Mouse (Mus musculus): ENCODE measurements around the gene Sept10.

The Sept10 gene

DNA sequence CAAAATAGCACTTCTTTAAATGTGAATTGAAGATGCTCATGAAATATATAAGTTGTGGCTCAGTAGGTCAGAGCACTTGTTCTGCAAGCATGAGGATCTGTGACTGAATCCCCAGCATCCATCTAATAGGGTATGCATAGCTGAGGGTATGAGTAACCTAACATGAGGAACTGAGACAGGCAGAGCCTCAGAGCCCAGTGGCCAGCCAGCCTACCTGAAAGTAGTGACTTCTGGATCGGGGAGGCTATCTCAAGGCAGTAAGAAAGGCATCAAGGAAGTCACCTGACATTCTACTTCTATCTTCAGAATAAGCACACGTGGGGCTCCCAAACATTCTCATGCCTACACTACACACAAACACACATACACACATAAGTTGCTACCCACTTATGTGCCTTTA is 3.5 kb upstream of the Sept10 start:
- no peak for DNase-seq (ENCODE audit: low read depth)

- no peak for DNase-seq (ENCODE audit: low read depth)
These were observed 2.2 kb upstream of the Sept10 start for GRCm38 (mm10) chr10:59223890-59224289.

DNA sequence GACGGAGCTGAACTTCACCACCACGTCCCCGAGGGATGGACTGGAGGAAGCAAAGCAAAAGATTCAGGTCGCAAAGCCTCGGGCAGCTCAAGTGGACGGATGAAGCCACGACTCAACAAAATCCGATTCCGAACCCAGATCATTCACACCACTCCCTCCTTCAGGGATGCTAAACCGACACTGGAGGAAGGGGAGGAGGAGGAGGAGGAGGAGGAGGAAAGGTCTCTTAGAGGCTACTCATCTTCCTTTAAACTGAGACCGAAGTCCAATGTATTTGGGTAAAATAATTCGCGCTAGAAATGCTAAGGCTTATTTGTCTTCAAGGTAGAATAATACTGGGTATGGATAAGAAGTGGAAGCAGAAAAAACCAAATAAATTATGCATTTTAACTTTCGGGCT is 1.7 kb upstream of the Sept10 start:
- no peak for DNase-seq (ENCODE audit: low read depth)

- DNase-seq (ENCODE audit: low read depth) = peak; percentile 43
These were observed 839 bp upstream of the Sept10 start for GRCm38 (mm10) chr10:59222271-59223101.

DNA sequence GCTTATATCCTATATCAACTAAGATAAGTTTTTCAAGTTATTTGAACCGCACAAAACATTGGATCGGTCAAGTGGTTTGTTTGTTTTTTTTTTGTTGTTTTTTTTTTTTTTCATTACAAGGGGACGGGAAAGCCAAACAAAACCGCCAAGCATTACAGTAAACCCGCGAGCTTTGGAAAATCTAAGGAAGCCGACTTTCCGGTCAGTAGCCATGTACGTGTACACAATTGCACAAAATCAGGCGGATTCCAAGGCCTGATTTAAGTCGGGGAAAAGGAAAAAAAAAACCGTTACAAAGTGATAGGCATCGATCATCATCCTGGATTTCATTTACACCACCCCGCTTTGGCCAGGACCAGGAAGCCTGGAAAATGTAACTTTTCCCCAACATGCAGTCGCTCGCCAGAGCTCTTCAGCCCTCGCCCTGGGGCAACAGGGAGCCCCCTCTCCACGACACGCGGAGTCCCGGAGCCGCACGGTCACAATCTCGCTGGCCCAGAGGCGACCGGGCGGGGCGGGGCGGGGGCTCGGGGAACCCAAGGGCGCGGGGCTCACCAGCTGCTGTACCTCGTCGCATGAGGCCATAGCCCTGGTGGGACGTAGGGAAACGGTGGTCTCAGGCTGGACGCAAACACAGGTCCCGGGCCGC is 699 bp downstream of the Sept10 start:
- DNase-seq (ENCODE audit: low read depth) = peak; percentile 75

DNA sequence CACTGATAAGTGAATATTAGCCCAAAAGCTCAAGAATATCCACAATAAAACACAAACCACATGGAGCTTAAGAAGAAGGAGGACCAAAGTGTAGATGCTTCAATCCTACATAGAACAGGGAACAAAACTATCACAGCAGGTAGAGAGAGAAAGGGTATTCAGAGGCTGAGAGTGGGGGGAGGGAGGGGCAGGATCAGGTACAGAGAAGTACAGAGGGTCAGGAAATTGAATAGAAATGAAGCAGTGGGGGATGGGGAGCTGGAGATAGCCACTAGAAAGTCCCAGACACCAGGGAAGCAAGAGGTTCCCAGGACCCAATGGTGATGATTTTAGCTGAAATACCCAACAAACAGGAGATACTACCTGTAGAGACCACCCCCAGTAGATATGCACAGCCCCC is 21.6 kb downstream of the Sept10 start:
- DNase-seq (ENCODE audit: low read depth) = no peak

DNA sequence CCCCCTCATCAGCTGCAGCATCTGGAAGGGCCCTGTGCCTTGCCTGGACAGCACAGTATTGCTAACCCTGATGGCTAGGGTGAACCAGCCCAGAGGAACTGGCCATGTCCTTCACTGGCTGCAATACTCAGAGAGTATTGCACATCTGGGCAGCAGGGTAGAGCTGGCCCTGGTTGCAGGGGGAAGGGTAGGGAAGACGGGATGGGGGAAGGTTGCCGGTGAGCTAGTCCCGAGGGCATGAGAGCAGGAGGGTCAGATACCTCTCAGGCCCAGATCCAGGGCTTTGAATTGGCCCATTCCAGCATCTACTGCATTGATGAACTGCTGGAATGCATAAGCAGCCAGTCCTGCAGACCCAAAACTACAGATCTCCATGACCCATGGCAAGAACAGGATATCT is 24.9 kb downstream of the Sept10 start:
- DNase-seq (ENCODE audit: low read depth) = no peak

DNA sequence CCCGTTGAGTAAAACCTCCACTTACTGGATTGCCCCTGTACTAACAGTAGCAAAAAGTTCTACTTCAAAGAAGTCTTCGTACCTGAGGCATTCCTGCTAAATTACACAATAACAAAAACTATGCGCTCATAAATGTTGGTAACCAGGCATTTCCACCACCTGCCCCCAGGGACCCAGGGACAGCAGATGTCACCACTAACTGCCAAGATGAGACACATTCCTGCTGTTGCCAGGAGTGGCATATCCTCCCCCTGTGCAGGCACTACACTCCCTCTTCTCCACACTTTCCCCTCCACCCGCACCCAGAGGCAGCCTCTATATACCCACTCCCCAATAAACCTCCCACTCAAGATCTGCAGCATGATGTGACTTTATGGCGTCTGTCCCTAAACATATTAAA is 26.8 kb downstream of the Sept10 start:
- no peak for DNase-seq (ENCODE audit: low read depth)

- no peak for DNase-seq (ENCODE audit: low read depth)
These were observed 39.3 kb downstream of the Sept10 start for GRCm38 (mm10) chr10:59182306-59182705.

DNA sequence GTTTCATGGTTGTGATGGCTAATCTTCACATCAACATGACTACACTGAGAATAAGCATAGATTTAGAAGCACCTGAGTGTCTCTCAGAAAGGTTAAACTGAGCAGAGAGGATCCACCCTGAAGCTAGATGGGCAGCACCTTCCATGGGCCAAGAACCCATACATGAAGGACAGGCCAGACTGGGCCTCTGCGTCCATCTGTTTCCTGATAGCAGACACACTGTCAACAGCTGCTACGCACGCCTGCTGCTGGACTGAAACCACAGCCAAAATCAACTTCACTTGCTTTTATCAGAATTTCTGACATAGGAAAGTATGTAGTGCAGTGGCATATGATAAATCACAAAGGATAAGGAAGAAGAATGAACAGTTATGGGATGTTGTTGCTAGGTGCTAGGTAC is 42.0 kb downstream of the Sept10 start:
- no peak for DNase-seq (ENCODE audit: low read depth)

DNA sequence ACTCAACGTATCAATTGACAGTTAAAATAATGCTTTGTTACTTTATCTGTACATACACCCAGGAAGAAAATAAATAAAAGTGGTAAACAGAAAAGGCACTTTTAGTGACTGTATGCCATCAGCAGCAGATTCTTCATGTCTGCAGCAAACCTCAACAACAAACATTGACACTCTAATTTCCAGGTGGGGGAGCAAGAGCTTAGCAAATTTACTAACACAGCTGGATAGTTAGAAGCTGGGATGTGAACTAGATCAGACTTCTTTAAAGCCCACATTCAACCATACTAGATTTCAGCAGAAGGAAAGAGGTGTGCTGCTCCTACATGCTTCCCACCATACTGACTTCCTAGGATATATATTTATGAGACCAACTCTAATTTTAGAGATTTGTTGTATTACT is 49.1 kb downstream of the Sept10 start:
- DNase-seq (ENCODE audit: low read depth) = peak; percentile 20

DNA sequence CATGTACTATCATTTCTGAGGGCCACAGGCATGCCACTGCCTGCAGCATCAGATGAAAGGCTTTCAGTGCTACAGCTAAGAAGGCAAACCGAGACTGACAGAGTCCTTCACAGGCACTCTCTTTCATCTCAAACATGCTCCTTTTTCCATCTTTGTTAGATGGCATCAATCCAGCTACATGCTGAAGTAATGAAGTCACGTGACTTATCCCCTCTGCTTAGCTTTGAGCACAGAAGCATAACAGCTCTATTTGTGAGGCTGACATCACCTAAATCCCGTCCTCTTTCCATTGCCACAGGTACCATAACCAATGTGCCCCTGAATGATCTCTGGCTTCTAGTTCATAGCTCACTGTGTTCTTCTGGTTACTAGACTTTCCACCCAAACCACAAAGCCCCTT is 50.6 kb downstream of the Sept10 start:
- DNase-seq (ENCODE audit: low read depth) = no peak

DNA sequence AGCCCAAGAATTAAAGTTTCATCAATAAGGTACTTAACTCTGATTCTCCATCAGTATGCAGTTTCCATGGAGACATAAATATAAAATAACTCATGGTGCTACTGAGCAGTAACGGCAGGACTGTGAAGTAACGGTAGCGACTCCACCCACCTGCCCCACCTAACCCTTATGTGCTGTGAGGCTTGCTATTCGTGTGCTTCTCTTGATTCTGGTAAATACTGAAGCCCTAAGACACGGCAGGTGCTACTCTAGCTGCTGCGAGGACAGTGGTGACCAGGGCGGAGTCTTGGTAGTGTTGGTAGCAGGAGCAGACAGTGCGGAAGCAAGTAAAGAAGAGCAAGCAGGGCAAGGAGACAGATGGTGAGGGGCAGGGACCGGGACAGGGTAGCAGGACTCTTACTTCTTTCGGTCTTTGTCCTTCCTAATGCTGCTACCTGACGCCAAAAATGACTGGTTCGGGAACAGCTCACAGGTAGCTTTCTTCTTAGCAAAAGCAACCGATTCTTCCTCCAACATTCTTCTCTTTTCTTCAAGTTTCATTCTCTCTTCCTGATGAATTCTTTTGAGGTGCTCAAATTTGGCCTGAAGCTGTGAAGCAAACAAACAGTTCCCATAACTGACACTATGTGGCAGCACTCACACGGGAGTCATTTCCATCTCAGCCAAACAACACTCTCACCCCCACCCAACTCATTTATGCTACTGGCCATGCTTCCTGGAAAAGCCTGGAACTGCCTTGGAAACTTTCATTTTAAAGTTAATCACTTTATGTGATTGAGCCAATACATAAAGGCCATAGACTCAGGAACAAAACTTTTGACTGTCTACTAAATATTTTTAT is 55.3 kb downstream of the Sept10 start:
- DNase-seq (ENCODE audit: low read depth) = peak; percentile 86

- no peak for DNase-seq (ENCODE audit: low read depth)
These were observed 59.3 kb downstream of the Sept10 start for GRCm38 (mm10) chr10:59162185-59162897.

GRCm38 (mm10) chr10:59158627-59159026 is 63.0 kb downstream of the Sept10 start:
- no peak for DNase-seq (ENCODE audit: low read depth)

- peak; percentile 40 for DNase-seq (ENCODE audit: low read depth)
These were observed 69.0 kb downstream of the Sept10 start for GRCm38 (mm10) chr10:59152544-59153081.

DNA sequence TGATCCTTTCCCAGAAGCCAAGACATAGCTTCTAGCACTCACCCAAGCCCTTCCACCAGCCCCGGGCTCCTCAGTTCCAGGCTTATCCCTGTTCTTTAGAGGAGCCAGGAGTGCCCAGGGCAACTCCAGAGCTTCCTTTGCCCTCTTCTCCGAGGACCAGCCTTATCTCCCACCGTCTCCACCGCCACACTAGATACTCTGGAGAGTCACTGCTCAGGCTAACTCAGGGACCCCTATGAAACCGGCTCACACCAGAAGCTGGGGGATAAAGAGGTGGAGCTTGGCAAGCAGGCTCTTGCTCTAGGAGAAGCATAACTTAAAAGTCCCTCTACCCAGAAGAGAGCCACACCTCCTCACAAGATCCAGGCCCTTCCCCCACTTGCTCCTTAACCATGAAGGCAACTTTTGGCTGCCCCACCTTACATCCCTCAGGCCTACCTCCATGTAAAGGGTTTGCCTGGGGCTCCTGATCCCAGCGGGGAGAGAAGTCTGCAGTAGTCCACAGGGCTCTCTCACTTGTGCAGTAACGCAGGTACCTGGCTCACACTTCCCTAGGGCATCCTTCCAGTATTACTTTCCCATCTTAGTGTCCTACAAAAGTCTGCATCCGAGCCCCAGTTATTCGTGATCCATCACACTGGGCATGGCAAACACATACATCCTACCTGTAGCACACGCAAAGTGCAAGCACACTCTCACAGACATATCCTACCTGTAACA is 70.5 kb downstream of the Sept10 start:
- no peak for DNase-seq (ENCODE audit: low read depth)

GRCm38 (mm10) chr10:59149956-59150383 is 71.7 kb downstream of the Sept10 start:
- DNase-seq (ENCODE audit: low read depth) = peak; percentile 88

DNA sequence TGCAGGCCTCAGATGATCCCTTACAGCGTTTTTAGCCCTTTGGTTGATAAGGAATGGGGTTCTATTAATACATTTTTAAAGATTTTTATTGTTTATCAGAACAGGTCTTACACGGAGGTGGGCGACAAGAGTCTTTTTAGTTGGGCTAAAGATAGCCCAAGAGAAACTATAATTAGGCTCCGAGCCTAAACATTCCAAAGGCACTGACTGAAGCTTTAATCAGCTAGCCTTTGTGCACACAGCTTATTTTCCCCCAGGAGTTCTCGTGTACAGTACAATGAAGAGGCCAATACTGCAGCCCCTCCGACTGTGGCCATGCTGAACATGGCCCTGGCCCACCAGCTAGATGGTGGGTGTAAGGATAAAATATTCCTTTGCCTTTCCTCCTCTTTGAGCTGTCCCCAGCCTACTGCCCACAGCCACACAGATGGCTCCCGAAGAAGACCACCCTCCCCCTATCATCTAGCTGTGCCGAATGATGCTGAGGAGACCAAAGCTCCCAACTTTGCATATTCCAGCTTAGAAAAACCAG is 88.1 kb downstream of the Sept10 start:
- no peak for DNase-seq (ENCODE audit: low read depth)

DNA sequence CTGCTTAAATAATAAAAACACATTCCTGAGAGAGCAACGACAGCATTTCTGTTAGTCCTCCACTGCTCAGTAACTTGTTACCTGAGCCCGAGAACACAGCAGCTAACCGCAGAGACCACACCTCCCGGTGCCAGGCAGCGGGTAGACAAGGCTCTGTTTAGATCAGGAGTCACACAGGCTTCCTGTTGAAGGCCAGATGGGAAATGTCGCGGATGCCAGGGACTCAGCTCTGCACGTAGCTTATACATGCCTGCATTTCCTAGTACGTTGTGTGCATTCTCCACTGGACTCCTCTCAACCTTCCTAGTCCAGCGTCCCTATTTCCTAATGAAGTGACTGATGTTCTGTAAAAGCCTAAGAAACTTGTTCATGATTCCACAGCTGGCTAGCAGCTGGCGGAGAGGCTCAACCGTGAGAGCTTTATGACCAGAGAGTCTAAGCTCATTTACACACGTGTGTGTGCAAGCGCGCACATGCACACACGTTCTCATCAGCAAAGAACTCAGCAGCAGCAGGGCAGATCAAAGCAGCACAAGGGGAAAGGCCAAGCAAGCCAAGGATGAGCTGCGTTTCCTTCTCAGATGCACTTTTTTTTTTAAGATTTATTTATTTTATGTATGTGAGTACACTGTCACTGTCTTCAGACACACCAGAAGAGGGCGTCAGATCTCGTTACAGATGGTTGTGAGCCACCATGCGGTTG is 89.6 kb downstream of the Sept10 start:
- no peak for DNase-seq (ENCODE audit: low read depth)

All from NIH3T3 (cell line).